Mouse (Mus musculus) neutrophil, adult 5-6 weeks (primary cell): Measurements from ENCODE around the gene Sox5. TPM values are rescaled to one million over a fixed set of nuclear protein-coding genes. Genes with fewer than 3 reads are reported as not detected.
"Not testable (repeated sequence)": the region's sequence is repeated elsewhere in the genome, so short reads cannot be mapped to it uniquely, and the experiment has no call there.

Experiments
- ATAC-seq: fragments of 151-379, 151-347 bp; 2 replicates; pipeline ENCODE4 v1.8.0; 2017; ENCODE audit warnings: mild to moderate bottlenecking, moderate TSS enrichment; ENCODE audit not compliant: insufficient number of reproducible peaks, poor library complexity, low FRiP score, severe bottlenecking; ENCODE audit errors: extremely low read depth
- total RNA-seq: library from RNA; stranded (forward); fragments of 200-1000 nt; gene quantifications from 2 replicates; pipeline ENCODE4 v1.2.3, GENCODE M21; 2017

The Sox5 gene
- total RNA-seq, 1 experiment from 2014 or later: 0.70 TPM

DNA sequence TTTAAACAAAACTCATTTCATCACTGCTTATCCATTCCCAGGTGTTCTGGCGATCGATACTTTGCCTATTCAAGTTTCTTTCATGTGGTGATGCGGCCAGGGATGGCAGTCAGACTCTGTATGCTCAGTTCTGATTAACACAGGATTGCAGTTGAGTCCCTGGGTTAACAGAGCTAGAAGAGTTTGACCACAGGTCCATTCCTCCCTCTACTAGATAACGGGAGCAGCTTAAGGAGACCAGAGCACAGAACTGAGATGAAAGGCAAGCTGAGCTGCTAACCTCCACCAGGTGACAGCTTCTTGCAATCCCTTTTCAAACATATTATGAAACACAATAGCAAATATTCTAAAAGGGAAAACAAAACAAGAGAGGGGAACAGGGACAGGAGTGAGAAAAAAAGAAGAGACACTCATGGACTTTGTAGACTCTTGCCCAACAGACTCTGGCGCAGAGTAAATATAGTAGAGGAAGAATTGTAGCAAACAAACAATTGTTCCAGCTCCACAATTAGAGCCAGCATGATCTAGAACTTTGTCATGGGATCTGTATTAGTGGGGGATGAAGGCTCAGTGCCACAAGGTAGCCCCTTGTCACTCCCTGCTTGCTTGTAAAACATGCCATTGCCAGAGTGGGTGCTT lies 580.3 kb downstream of the Sox5 start:
- no peak for ATAC-seq

DNA sequence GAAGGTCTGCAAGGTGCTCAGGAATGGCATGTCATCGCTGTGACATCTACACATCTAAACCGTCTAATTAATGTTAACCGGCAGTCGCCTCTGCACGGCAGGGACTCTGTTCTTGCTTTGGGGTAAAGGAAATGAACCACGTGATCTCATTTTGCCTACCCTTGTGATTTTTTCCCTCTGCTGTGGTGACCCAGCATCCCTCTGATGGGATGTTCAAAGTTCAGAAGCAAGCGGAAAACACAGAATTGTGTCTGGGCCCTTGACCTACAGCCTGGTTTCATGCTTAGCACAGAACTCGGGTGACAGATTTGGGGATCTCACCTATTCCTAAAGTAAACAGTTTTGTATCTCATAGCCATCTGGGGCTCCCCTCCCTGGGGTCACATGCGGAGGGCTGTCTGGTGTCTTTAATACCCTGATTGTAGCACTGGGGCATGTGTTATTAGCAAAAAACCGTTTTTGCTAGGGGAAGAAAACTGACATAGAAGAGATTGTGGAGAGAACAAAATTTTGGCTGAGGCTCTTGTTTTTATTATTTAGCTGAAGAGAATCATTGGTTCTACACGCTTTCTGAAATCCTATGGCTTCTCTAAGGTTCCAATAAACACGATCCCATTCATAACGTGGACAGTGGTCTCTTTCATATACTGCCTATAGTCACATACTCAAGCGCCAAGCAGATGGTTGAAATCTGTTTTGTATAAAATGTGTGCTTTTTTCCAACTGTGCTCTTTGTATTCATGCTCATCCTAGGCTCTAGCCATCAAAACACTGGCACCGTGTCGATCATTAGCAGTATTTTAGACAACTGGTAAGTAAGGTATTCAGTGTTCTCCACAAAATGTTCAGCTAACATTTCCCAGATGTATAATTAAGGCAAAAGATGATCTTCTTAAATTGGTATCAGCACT lies 584.3 kb downstream of the Sox5 start:
- no peak for ATAC-seq

DNA sequence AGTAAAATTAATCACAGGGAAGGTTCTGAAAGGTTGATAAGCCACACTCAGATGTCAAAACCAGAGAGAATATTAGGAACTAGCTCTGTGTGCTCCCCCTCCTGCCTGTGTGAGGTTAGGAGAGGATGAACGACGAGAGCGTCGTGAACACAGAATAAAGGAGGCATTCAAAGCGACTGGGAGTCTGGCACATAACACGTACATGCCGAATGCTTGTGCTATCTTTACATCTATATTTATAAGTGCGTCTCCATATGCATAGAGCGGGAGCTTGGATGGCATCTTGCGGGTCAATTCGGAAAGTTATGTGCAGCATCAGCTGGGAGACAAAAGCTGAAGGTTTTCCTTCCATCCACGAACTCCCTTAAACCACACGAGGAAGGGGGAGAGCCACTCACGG lies 585.8 kb downstream of the Sox5 start:
- ATAC-seq: no peak

DNA sequence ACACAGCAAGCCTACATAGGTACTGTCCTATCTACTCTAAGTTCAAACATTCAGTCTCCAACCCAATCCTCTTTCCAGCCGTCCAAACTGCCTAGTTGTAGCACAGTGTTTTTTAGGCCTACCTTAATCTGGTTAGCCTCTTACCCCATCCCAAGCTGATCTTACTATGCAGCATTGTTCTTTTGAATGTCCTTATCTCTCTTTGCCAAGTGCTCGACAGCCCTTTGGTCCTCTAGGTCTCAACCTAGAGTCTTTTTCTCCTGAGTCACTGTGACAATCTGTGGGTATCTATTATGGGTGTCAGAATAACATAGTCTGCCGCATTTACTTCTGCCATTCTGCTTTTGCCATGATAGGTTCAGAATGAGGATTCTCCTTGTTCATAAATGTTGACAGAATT lies 598.7 kb downstream of the Sox5 start:
- no peak for ATAC-seq

DNA sequence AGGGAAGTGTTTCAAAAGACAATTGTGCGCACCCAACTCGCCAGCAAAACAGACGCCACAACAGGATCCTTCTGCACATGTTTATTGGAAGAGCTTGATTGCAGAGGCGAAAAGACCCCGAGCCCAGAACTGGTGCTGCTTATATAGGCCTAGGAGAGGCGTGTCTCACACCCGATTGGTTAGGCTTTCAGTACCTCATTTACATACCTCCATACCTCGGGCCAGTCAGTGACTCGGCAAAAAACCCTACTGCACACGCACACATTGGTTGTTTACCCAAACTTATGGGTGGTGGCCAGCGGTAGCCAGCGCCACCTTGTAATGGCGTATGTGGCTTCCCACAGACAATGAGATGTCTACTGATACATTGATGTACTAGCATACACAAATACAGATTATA lies 599.3 kb downstream of the Sox5 start:
- ATAC-seq: not testable (repeated sequence)

DNA sequence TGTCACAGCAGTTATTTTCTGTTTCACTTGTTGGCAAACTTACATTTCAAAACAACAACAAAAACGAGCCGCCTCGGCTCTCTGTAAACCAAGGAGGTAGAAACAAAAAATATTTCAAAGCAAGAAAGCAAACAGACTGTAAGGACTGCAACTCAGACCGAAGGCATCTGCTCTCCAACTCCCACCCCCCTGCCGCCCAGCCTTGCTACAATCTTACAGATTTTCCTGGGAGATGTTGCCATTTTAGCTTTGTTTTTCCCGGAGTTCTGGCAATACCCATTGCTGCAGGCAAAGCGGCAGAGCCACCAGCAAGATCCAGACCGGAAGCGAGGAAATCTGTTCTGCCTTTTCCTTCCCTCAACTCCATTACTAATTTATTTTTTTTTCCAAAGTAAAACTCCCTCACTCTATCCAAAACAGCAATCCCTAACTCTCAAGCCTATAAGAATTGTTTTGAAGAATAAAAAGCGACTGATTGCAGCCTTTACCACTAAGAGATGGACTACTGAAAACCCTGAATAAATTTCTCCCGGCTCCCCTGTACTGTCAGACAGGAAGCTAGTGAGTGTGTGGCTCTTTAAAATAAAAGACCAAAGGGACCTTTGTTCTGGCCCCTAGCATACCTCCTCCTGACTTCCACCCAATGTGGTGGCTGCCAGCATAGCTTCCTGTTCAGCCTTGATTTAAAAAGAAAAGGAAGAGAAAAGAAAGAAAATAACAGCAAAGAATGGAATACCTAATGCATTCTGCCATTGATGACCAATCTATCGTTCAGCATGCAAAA lies 600.5 kb downstream of the Sox5 start:
- ATAC-seq: no peak

DNA sequence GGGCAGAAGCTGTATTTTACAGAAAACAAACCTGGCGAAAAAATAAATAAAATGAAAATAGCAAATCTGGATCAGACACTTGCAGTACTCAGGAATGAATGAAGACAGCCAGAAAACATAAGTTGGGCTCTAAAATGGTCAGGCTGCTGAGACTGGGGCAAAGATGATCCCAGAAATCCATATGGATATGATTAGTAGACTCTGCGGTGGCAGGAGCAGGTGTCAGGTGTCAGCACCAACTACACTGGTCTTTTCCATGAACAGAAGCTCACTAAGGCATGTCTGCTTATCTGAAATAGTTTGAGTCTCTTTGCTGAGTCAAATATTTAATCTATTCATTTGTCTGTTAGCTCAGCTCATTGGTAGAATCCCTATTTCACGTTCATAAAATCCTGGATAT lies 602.7 kb downstream of the Sox5 start:
- no peak for ATAC-seq

DNA sequence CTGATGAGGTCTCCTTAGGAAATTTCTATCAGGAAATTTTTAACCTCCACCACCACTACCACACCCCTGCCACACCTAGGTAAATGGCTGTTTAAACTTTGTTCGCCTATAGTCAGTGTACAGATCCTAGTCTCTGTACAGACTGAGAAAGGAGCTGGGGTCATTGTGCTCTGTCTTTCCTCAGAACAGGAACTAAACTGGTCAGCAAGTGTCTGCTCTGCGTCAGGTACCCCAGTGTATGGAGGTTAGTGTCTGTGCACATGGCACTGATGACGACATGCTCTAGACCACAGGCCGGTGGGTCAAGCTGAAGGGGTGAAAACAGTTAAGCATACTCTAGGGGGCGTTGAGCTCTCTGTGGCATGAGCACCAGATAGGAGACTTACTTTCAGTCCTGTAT lies 605.1 kb downstream of the Sox5 start:
- no peak for ATAC-seq

DNA sequence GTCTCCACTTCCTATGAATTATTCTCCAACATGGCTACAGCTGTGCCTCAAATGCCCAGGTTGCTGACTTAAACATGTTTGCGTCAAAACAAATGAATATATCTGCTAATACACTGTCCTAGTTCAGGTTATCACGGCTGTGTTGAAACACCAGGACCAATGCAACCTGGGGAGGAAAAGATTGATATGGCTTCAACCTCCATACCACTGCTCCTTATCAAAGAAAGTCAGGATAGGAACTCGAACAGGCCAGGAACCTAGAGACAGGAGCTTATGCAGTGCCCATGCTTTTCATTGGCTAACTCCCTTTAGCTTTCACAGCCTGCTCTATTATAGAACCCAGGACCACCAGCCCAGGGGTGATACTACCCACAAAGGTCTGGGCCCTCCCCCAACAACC lies 606.2 kb downstream of the Sox5 start:
- ATAC-seq: no peak

DNA sequence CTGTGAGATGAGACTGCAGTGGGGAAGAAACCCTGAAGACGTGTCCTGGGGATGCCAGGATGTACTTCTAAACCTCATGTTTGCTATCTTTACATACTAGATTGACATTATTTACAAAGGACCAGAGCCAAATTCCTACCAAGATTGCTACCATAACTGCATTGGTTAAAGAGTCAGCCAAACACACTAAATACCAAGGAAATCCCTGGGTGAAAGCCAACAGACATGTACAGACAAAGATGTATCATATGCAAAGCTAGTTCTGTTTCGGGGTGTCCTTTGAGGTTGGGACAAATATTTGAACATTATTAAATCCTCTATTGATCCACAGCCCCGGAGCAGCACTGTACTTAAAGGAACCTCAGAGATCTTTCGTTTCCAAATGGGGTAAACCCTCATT lies 611.2 kb downstream of the Sox5 start:
- no peak for ATAC-seq

DNA sequence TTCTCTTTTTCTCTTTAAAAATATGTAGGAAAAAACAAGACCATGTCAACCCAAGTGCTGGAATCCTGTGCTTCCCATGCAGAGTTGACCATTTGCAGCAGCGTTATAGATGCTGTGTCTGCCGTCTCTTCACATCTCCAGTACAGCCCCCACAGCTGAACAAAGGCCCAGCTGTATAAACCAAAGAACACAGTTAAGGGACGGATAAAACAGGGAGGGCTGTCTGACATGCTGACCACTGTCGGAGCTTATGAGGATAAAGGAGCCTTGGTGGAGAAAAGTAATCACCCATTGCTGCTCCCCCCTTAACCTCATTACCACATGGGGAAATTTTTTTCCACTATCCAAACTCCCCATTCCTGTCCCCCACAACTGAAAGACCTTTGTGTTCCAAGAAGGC lies 612.0 kb downstream of the Sox5 start:
- ATAC-seq: no peak

DNA sequence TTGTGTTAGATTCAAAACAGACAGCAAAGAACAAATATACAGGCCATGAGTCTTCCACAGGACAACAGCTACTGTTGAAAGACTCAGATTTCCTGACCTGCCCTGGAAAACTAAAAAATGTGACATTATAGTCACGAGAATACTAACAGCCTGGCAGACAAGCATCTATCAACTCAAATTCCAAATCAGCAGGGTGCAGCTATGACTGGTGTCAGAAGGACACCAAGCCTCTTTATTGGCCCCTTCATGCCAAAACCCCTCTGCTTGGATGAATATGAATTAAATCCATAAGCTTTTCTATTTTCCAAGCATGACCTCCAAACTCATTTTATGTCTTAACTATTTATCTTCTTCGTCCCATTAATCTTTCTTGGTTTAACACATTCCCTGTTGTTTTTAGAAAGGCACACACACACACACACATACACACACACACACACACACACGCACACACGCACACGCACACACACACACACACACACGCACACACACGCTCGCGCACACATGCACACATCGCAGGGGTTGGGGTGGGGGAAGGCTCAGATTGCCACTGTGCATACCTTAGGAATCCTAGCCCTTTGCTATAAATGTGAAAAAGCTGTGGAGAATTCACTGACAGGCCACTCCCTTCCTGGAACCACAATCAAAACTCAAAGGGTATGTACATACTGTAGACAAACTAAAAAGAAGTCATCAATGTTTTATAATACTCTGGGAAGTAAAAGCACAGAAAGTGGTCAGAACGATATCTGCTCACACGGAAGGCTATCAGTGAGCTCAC lies 612.9 kb downstream of the Sox5 start:
- ATAC-seq: no peak

DNA sequence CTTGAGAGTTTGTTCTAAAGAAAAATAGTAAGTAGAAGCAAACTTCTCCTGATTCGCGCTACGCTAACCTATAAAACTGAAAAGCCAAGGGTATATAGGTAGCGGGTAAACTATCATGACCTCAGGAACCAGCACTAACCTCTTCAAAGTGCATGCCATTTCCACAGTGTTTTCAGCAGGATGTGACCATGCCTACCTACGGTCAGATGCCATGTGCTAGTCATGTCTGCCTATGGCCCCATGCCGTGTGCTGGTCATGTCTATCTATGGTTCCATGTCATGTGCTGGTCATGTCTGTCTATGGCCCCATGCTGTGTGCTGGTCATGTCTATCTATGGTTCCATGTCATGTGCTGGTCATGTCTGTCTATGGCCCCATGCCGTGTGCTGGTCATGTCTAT lies 614.7 kb downstream of the Sox5 start:
- no peak for ATAC-seq

DNA sequence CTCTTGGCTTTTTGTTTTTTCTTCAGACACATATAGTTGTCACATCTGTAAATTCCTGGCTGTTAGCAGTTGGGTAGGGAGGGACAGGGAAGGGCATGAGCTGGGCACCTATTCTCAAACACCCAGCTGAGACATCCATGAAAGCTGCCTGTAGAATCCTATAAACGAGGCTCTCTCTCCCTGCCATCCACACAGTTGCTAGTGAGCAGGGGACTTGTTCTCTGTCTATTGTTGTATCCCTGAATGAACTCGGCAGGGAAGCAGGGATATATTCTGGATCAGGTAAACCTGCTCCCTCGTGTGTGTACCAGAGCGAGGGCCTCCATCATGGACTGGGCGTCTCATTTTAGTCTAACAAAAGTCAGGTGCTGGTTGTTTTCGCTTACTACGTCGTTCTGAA lies 615.1 kb downstream of the Sox5 start:
- ATAC-seq: no peak

DNA sequence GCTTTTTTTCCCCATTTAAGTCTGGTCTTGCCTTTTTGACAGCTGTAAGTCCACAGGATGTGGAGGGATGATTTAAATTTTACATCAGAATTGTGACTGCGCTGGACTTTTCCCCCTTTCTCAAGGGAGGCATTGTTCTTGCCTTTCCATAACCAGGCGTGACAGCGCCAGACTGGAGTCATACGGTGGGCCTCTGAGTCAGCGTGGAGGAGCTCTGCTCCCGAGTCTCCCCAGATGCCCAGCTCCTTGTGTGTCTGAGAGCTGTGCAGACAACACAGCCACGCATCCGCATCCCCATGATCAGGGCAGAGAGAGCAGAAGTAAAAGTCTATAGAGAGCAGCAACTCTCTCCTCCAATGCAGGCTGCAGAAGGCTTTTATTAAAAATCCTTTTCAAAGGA lies 615.7 kb downstream of the Sox5 start:
- no peak for ATAC-seq

DNA sequence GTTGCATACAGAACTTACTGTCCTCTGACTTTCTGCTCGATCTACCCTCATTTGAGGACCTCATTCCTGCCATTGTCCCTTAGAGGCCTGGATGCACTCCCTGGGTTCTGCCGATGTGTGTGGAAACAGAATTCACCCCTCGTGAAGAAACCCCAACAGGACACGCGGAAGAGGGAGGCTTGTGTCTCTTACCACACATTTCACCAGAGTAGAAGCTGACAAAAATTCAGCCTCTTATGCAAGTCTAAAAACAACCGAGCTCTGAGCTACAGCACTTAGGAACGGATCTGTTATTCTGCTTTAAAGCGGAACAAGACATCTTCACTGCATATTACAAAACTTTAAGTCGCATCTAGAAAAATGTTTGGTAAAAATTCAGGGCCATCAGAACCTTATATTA lies 618.3 kb downstream of the Sox5 start:
- no peak for ATAC-seq

DNA sequence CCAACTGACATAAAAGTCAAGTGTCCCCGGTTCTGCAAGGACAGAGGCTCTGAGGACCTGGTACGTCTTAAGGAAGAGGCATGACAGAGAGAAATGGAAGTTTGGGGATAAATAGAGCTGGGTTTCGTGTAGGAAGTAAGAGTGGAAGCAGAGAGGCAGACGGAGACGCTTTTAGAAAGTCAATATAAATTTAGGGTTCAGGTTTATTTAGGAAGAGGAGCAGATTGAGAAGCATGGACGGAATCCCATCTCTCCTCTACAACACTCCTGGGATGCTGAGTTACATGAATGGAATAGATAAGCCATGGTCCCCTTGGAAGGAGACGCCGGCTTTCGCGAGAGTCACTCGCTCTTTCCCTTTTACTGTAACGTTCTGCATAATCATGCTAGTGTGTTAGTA lies 623.1 kb downstream of the Sox5 start:
- ATAC-seq: no peak

DNA sequence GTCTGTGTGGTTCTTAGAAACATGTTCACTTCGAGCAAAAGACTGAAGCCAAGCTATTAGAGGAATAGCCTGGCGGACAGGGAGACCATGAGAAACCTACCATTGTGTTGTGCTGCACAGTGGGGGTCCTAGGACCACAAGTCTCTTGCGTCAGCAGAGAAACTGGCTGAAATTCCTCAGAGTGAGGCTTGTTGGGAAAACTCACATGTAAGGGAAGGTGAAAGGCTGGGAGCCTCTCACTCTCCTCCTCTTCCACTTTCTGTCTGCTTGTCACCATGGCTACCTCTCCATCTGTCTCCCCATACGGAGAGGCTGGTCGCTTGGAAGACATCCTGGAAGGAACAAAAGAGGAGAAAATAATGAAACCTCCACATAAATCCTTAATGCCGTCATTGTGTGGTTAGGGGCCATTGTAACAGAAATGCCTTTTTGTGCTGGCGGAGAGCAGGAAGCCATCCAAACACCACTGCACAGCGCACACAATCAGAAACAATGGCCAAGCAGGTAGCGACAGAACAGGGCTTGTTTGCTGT lies 626.8 kb downstream of the Sox5 start:
- no peak for ATAC-seq

DNA sequence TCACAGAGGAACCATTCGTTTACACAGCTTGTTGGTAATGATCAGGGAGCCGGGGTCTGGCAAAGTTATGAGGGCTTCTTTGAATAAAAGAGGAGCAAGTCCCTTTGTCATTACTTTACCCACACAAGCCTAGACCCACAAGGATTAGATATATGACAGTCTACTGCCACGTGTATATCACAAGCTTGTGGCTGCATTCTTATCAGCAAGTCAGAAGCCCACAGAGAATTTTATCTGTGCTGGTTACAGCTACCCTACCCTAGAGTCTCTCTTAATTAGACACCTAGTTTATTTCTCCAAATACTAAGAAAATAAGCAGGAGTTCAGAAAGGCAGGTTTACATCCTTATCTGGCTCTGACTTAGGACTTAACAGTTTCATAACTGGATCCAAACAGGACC lies 629.8 kb downstream of the Sox5 start:
- no peak for ATAC-seq
